Mouse (Mus musculus): ENCODE results near the gene Prr5. TPM values are rescaled to one million over a fixed set of nuclear protein-coding genes. Genes with fewer than 3 reads are reported as not detected.
A peak's percentile ranks its signal among the peaks of the same experiment; 100 is the strongest.

Prr5 gene
- polyA plus RNA-seq, 2 experiments = 3.0 to 5.2 TPM

DNA sequence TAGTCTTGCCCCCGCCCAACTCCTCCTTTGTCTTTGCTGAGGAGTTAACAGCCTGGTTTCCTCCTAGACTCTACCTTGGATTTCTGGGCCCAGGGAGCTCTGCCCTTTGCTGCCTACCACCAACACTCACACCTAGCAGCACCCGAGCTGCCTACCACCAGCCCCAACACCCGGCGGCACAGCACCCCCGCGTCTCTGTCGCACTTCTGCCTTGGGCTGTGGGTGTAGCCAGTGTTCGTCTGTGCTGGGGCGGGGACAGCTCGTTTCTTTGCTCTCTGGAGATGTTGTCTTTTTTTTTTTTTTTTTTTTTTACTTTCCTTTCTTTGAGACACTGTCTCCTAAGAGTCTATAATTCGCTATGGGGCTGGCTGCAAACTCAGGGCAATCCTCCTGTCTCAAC is 8.5 kb downstream of the Prr5 start:
- no peak for ATAC-seq (ENCODE audit: insufficient read depth)
- H3K36me3 ChIP-seq (replicated peaks; ENCODE audit: control insufficient read depth, insufficient read depth, low read depth) = no peaks in the 10 kb centered on the region
- H3K9me3 ChIP-seq (ENCODE audit: control insufficient read depth, low read length) = no peaks in the 10 kb centered on the region
- WGBS (ENCODE audit: insufficient replicate concordance) = 31% methylated on average over 11 of the region's 11 CpGs
- H3K27me3 ChIP-seq (ENCODE audit: control insufficient read depth, insufficient read depth, low read length) = no peaks in the 10 kb centered on the region
- H3K4me2 ChIP-seq (ENCODE audit: low read depth) = no peak overlapping the region
- no peak overlapping the region for H3K9ac ChIP-seq (replicated peaks)
- TF ChIP-seq CTCF (IDR thresholded peaks at IDR 0.05; ENCODE audit: low read depth) = no peak
- TF ChIP-seq EP300 (IDR thresholded peaks at IDR 0.05; ENCODE audit: low read depth) = no peak
- DNase-seq (ENCODE audit: low read depth in 3 of 3, low spot score in 3 of 3) = no peak
- H3K4me3 ChIP-seq (ENCODE audit: insufficient read depth in 1 of 2, low read depth in 2 of 2, low read length in 2 of 2) = no peak overlapping the region
- peaks cover 0 to 5% of the 10 kb centered on the region in 2 experiments; a peak in 2 of 4 replicates for H3K4me1 ChIP-seq (replicated peaks; ENCODE audit: control insufficient read depth in 2 of 2, insufficient read depth in 2 of 2, low read length in 1 of 2)
- H3K27ac ChIP-seq = no peak overlapping the region

DNA sequence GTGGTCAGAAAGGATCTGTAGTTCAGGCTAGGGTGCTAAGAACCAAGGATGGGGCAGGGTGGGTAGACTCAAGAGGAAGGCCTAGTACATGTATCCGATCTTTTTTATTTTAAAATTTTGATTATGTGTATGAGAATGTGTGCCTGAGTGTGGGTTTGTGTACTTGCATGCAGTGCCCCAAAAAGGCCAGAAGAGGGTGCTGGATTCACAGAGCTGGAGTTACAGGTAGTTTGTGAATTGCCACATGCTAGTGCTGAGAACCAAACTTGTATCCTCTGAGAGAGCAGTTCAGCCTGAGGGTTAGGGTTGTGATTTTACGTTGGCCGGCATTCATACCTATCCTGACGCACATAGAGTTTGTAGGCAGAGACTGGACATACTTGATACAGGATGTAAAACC is 9.7 kb downstream of the Prr5 start:
- ATAC-seq (ENCODE audit: insufficient read depth) (no peak), DNase-seq (ENCODE audit: low read depth in 3 of 3, low spot score in 3 of 3) (no peak)
- peaks cover 0 to 5% of the 10 kb centered on the region in 2 experiments; a peak in 2 of 4 replicates for H3K4me1 ChIP-seq (replicated peaks; ENCODE audit: control insufficient read depth in 2 of 2, insufficient read depth in 2 of 2, low read length in 1 of 2)
- H3K9me3 ChIP-seq (ENCODE audit: control insufficient read depth, low read length) = no peaks in the 10 kb centered on the region
- no peak overlapping the region for H3K4me2 ChIP-seq (ENCODE audit: low read depth)
- H3K4me3 ChIP-seq (ENCODE audit: insufficient read depth in 1 of 2, low read depth in 2 of 2, low read length in 2 of 2) = no peak overlapping the region
- no peak overlapping the region for H3K27ac ChIP-seq
- H3K9ac ChIP-seq (replicated peaks) = no peak overlapping the region
- 73% methylated on average over 4 of the region's 4 CpGs for WGBS (ENCODE audit: insufficient replicate concordance)
- TF ChIP-seq EP300 (IDR thresholded peaks at IDR 0.05; ENCODE audit: low read depth) = no peak
- peak; percentile 57 for TF ChIP-seq CTCF (IDR thresholded peaks at IDR 0.05; ENCODE audit: low read depth)
- no peaks in the 10 kb centered on the region for H3K27me3 ChIP-seq (ENCODE audit: control insufficient read depth, insufficient read depth, low read length)
- no peaks in the 10 kb centered on the region for H3K36me3 ChIP-seq (replicated peaks; ENCODE audit: control insufficient read depth, insufficient read depth, low read depth)

DNA sequence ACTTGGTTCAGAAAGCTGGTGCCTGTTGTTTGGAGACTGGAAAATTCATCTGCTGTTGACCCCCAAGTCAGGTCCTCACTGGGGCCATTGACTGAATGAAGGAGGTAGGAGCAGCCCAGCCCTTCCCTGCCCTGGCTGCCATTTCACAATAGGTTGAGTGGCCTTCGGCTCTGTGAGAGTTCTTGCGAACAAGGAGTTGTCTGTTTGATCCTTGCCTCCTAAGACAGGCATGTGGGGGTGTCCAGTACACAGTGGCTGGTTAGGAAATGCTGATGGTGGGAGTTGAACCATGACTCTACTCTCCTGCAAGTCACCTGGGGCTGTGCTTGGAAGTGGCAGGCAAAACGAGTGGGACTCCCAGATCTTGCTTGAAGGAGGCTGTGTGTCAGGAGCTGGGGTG is 10.4 kb downstream of the Prr5 start:
- Histone ChIP-seq H3K36me3 (replicated peaks; ENCODE audit: control insufficient read depth, insufficient read depth, low read depth) (no peaks in the 10 kb centered on the region), H3K27me3 (ENCODE audit: control insufficient read depth, insufficient read depth, low read length) (no peaks in the 10 kb centered on the region), H3K9me3 (ENCODE audit: control insufficient read depth, low read length) (no peaks in the 10 kb centered on the region), H3K9ac (replicated peaks) (no peak overlapping the region), H3K27ac (no peak overlapping the region), H3K4me1 (replicated peaks; ENCODE audit: control insufficient read depth in 2 of 2, insufficient read depth in 2 of 2, low read length in 1 of 2) (peaks cover 0 to 5% of the 10 kb centered on the region in 2 experiments; a peak in 2 of 4 replicates), H3K4me3 (ENCODE audit: insufficient read depth in 1 of 2, low read depth in 2 of 2, low read length in 2 of 2) (no peak overlapping the region), H3K4me2 (ENCODE audit: low read depth) (no peak overlapping the region)
- DNase-seq (ENCODE audit: low read depth in 3 of 3, low spot score in 3 of 3) (no peak), ATAC-seq (ENCODE audit: insufficient read depth) (no peak)
- WGBS (ENCODE audit: insufficient replicate concordance) = 53% methylated on average over 3 of the region's 3 CpGs
- TF ChIP-seq EP300 (IDR thresholded peaks at IDR 0.05; ENCODE audit: low read depth) (no peak), CTCF (IDR thresholded peaks at IDR 0.05; ENCODE audit: low read depth) (no peak)

DNA sequence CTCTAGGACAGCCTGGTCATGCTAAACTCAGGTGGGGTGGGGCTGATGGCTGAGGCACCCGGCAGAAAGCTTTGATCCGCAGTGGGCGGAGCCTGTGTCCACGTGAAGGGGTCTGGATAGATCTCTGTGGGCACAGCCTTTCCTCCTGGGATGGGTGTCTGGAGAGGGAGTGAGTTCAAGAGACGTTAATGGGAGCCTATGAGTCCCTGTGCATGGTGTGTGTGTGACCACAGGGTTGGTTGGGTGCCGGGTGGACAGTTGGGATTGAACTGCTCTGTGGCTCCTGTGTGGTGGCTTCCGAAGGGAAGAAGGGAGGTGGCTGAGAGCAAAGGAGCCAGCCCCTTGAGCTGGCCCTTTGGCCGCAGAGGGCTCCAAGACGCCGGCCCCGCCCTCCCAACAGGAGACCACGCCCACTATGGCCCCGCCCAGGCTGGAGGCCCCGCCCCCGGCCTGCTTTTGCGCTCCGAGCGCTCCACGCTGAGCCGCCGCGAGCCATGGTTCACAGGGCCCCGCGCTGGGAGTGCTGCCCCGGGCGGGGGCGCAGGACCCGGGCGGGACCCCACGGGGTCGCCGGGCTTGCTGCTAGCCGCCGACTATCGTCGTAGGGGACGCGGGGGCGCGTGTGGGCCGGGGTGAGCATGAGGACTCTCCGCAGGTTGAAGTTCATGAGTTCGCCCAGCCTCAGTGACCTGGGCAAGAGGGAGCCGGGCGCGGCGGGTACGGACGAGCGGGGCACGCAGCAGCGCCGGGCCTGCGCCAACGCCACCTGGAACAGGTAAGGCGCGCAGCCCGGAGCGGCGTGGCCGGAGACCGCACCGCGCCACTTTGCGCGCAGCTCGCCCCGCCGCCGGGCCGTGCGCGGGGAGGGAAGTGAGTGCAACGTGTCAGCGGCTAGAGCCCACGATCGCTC is 11.4 kb downstream of the Prr5 start:
- peak overlapping the region; percentile 45 for H3K9ac ChIP-seq (replicated peaks)
- no peak overlapping the region for H3K27ac ChIP-seq
- H3K36me3 ChIP-seq (replicated peaks; ENCODE audit: control insufficient read depth, insufficient read depth, low read depth) = no peaks in the 10 kb centered on the region
- H3K9me3 ChIP-seq (ENCODE audit: control insufficient read depth, low read length) = no peaks in the 10 kb centered on the region
- WGBS (ENCODE audit: insufficient replicate concordance) = under 1% methylated on average over 59 of the region's 77 CpGs
- peak overlapping the region; percentile 70 for H3K4me2 ChIP-seq (ENCODE audit: low read depth)
- no peaks in the 10 kb centered on the region for H3K27me3 ChIP-seq (ENCODE audit: control insufficient read depth, insufficient read depth, low read length)
- peak in 1 of 3 experiments; percentile 41 for DNase-seq (ENCODE audit: low read depth in 3 of 3, low spot score in 3 of 3)
- no peak for TF ChIP-seq EP300 (IDR thresholded peaks at IDR 0.05; ENCODE audit: low read depth)
- TF ChIP-seq CTCF (IDR thresholded peaks at IDR 0.05; ENCODE audit: low read depth) = no peak
- H3K4me1 ChIP-seq (replicated peaks; ENCODE audit: control insufficient read depth in 2 of 2, insufficient read depth in 2 of 2, low read length in 1 of 2) = peaks cover 0 to 5% of the 10 kb centered on the region in 2 experiments; a peak in 1 of 4 replicates
- peak; percentile 74 for ATAC-seq (ENCODE audit: insufficient read depth)
- H3K4me3 ChIP-seq (ENCODE audit: insufficient read depth in 1 of 2, low read depth in 2 of 2, low read length in 2 of 2) = peak overlapping the region; percentile 37 to 58

DNA sequence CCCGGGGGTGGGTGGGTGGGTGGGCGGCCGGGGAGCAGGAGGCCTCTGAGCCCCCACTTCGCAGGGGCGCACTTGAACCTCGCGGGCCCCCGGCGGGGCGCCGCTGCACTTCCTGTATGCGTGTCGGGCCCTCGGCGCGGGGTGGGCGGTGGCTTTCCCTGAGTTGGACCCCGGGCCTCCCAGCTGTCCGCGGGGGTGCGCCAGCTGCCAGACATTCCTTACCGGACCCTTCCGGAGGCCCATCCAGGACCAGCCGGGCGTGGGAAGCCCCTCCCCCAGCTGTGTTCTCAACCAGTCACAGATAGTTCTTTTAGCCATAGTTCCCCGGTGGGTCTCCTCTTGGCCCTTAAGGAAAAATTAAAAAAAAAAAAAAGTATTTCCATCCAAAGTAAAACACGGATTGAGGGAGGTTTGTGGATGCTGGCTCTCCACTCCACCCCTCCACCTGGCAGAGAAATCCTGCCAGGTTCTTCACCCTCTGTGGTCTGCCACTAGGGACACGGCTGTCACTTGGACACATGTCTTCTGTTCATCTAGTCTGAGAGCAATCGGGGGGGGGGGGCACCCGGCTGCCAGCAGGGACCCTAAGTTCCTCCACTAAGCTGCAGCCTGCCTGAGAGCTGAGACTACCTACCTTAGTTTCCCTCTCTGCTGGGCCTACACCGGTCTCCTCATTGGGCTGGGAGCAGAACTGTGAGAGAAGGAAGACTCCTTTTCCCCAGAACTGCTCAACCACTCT is 12.2 kb downstream of the Prr5 start:
- DNase-seq (ENCODE audit: low read depth in 3 of 3, low spot score in 3 of 3) (no peak), ATAC-seq (ENCODE audit: insufficient read depth) (no peak)
- Histone ChIP-seq H3K4me2 (ENCODE audit: low read depth) (peak overlapping the region; percentile 70), H3K9me3 (ENCODE audit: control insufficient read depth, low read length) (no peaks in the 10 kb centered on the region), H3K4me3 (ENCODE audit: insufficient read depth in 1 of 2, low read depth in 2 of 2, low read length in 2 of 2) (peak overlapping the region; percentile 42 to 58), H3K36me3 (replicated peaks; ENCODE audit: control insufficient read depth, insufficient read depth, low read depth) (no peaks in the 10 kb centered on the region), H3K4me1 (replicated peaks; ENCODE audit: control insufficient read depth in 2 of 2, insufficient read depth in 2 of 2, low read length in 1 of 2) (peaks cover 0 to 5% of the 10 kb centered on the region in 2 experiments; a peak in 1 of 4 replicates), H3K27me3 (ENCODE audit: control insufficient read depth, insufficient read depth, low read length) (no peaks in the 10 kb centered on the region), H3K27ac (no peak overlapping the region), H3K9ac (replicated peaks) (no peak overlapping the region)
- no peak for TF ChIP-seq CTCF (IDR thresholded peaks at IDR 0.05; ENCODE audit: low read depth)
- no peak for TF ChIP-seq EP300 (IDR thresholded peaks at IDR 0.05; ENCODE audit: low read depth)
- WGBS (ENCODE audit: insufficient replicate concordance) = 2% methylated on average over 30 of the region's 31 CpGs
